Mouse (Mus musculus): ENCODE measurements around the gene Ctcf.
"Not testable (repeated sequence)": the region's sequence is repeated elsewhere in the genome, so short reads cannot be mapped to it uniquely, and the experiment has no call there.

The Ctcf gene

GRCm38 (mm10) chr8:105636018-105636962 is at the start of gene Ctcf:
TSS of gene Ctcf (plus strand) at chr8:105636568.
- DNase-seq (ENCODE audit: low read depth, low spot score) = peak; percentile 97

- no peak for DNase-seq (ENCODE audit: low read depth, low spot score)
These were observed 43.9 kb upstream of the Ctcf start for GRCm38 (mm10) chr8:105592431-105592830.

- DNase-seq (ENCODE audit: low read depth, low spot score) = no peak
These were observed 42.5 kb upstream of the Ctcf start for GRCm38 (mm10) chr8:105593859-105594258.

- no peak for DNase-seq (ENCODE audit: low read depth, low spot score)
These were observed 41.7 kb upstream of the Ctcf start for GRCm38 (mm10) chr8:105594451-105595242.

GRCm38 (mm10) chr8:105596362-105597034 is 39.9 kb upstream of the Ctcf start:
- DNase-seq (ENCODE audit: low read depth, low spot score) = peak; percentile 93

GRCm38 (mm10) chr8:105598777-105599176 is 37.6 kb upstream of the Ctcf start:
- DNase-seq (ENCODE audit: low read depth, low spot score) = peak; percentile 60

GRCm38 (mm10) chr8:105601301-105601700 is 35.1 kb upstream of the Ctcf start:
- no peak for DNase-seq (ENCODE audit: low read depth, low spot score)

GRCm38 (mm10) chr8:105602540-105602939 is 33.8 kb upstream of the Ctcf start:
- DNase-seq (ENCODE audit: low read depth, low spot score) = not testable (repeated sequence)

- DNase-seq (ENCODE audit: low read depth, low spot score) = peak; percentile 84
These were observed 31.5 kb upstream of the Ctcf start, which contains the start of gene Ripor1 for GRCm38 (mm10) chr8:105604804-105605381. TSS of gene Ripor1 (plus strand) at chr8:105605255.

- DNase-seq (ENCODE audit: low read depth, low spot score) = peak; percentile 71
These were observed 30.7 kb upstream of the Ctcf start for GRCm38 (mm10) chr8:105605491-105606188.

- peak; percentile 70 for DNase-seq (ENCODE audit: low read depth, low spot score)
These were observed 30.0 kb upstream of the Ctcf start for GRCm38 (mm10) chr8:105606189-105607023.

- no peak for DNase-seq (ENCODE audit: low read depth, low spot score)
These were observed 29.3 kb upstream of the Ctcf start for GRCm38 (mm10) chr8:105607062-105607461.

- DNase-seq (ENCODE audit: low read depth, low spot score) = peak; percentile 88
These were observed 28.7 kb upstream of the Ctcf start for GRCm38 (mm10) chr8:105607684-105608083.

- no peak for DNase-seq (ENCODE audit: low read depth, low spot score)
These were observed 27.0 kb upstream of the Ctcf start for GRCm38 (mm10) chr8:105609355-105609754.

- no peak for DNase-seq (ENCODE audit: low read depth, low spot score)
These were observed 26.6 kb upstream of the Ctcf start for GRCm38 (mm10) chr8:105609771-105610170.

- no peak for DNase-seq (ENCODE audit: low read depth, low spot score)
These were observed 24.5 kb upstream of the Ctcf start for GRCm38 (mm10) chr8:105611836-105612235.

- no peak for DNase-seq (ENCODE audit: low read depth, low spot score)
These were observed 23.3 kb upstream of the Ctcf start for GRCm38 (mm10) chr8:105613037-105613436.

GRCm38 (mm10) chr8:105613830-105614511 is 22.4 kb upstream of the Ctcf start:
- DNase-seq (ENCODE audit: low read depth, low spot score) = peak; percentile 71

GRCm38 (mm10) chr8:105615942-105616341 is 20.4 kb upstream of the Ctcf start:
- DNase-seq (ENCODE audit: low read depth, low spot score) = no peak
